Mouse (Mus musculus) left cerebral cortex, postnatal 36 days (tissue): Measurements from ENCODE around the gene Tmem240. TPM values are rescaled to one million over a fixed set of nuclear protein-coding genes. Genes with fewer than 3 reads are reported as not detected.
"Not testable (repeated sequence)": the region's sequence is repeated elsewhere in the genome, so short reads cannot be mapped to it uniquely, and the experiment has no call there.

ENCODE experiments used
- DNase-seq, 2 experiments: peaks; one replicate each; pipeline ENCODE4 v3.0.0; 2021 to 2022; ENCODE audit warnings: low spot score in 2 of 2, mixed read lengths in 1 of 2
- intact Hi-C: fragments of 180-260 bp; cut with DNase I; formaldehyde crosslinking; loops from one replicate; pipeline ENCODE4 v1.15.1; 2025
- microRNA-seq: library from miRNA; unstranded; fragments of <30 nt; microRNA quantifications from one replicate; pipeline ENCODE4 v1.2.0, GENCODE M21; 2022
- total RNA-seq, 2 experiments: library from RNA; stranded (reverse); gene quantifications; 2 replicates each; pipeline ENCODE4 v1.2.3; 2021

Tmem240 gene
- total RNA-seq, 2 experiments from 2014 or later = 55.5 to 62.2 TPM

DNA sequence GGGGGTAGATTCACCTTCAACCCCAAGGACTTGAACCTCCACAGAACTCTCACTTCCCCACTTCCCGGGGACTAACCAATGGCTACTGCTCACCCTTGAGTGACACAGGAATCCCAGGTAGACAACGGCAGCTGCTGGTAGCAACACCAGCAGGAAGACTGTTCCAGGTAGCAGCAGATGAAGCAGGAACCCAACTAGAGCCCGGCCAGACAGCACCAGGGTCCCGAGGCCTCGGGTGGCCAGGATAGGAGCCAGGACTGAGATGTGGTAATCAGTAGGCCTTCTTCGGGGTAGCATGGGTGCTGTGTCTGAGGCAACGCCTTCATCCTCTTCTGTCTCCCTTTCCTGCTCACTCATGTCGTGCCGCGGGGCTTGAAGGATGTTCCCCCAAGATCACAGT lies 50.6 kb downstream of the Tmem240 start:
- intact Hi-C loops = loop anchor here (2.0 kb wide), 1 partner anchor 14 kb away; no protein-coding TSS in a partner anchor
- DNase-seq = no peak

DNA sequence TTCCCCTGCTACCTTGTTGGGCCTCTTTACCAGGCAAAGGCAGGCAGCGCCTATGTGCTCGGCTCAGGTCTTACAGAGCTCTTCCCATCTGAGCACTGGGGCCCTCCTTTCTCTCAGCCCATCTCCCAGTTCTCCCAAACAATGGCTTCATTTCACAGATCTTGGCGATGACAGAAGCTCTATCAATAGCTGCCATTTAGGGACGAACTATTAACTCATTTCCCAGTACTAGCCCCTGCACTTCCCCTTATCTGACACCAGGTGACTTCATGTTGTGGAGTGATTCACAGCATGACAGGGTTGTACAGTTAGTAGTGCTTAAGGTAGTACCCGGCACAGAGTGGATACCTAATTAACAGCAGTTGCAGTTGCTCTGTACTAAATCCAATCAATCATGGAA lies 51.2 kb downstream of the Tmem240 start, which contains the start of gene Tmem88b:
Tmem88b (minus strand) TSS at position 56 of the 400 bp plus-strand sequence.
- no peak for DNase-seq
- intact Hi-C loops = loop anchor here (2.0 kb wide), 1 partner anchor 15 kb away; no protein-coding TSS in a partner anchor

DNA sequence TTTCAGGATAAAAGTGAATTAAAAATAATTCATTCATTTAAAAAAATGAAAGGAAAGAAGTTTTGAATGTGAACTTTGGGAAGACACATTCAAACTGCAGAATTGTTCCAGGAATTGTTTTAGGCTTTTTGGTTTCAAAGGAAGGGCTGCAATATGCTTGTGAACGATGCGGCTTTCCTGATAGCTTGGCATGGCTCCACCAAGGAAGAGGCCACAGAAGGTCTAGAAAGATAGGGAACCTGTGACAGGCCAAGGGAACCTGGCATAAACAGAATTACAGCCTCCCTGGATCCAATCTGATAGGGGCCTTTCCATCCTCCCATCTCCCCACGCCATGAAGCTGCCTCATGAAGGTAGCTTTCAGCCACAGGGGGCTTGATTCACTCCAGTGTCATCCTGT lies 53.7 kb downstream of the Tmem240 start:
- intact Hi-C loops = no loop called here
- DNase-seq = no peak

DNA sequence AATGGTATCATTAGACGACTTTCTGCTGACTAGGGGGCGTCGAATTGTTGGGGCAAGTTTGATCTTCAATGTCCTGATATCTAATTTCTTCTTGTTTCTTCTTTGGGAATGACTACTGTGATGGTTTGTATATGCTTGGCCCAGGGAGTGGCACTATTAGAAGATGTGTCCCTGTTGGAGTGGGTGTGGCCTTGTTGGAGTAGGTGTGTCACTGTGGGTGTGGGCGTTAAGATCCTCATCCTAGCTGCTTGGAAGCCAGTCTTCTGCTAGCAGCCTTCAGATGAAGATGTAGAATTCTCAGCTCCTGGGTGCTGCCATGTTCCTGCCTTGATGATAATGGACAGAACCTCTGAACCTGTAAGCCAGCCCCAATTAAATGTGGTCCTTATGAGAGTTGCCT lies 54.2 kb downstream of the Tmem240 start:
- DNase-seq, intact Hi-C loops: not testable (repeated sequence)

DNA sequence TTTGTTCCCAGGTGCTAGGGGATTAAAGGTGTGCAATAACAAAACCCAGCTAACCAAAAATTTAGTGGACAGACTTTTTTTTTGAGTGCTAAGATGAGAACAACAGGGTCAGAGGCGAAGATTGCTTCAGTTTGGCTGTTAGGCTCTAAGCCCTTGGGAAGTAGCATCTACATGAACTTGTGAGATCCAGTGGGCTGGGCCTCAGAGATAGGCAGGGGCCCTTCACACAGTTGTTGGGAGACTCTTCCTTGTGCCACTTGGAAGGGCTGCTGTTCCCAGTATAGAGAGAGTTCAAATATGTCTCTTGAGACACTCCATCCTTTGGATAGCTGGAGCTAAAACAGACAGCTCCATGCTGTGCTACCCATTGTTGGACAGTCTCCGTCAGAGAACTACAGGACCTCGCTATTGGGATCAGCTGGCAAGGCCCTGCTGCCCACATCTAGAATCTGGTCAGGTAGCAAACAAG lies 55.5 kb downstream of the Tmem240 start, which contains the start of gene Ankrd65:
Ankrd65 (plus strand) TSS at position 419 of the 469 bp plus-strand sequence.
- intact Hi-C loops = no loop called here

More for the DNA sequence above, 55.5 kb downstream of the Tmem240 start, which contains the start of gene Ankrd65:
- no peak for DNase-seq

Small RNA genes lying within 50 kb of the gene (microRNA-seq; reads per million reads assigned to microRNA genes)
- not detected for gene Gm27743

Other genes with a start within 250 kb of the Tmem240 start
- 100 to 1,000 TPM; 857 to 949 TPM for gene Gnb1, start 243.4 kb upstream of the Tmem240 start, total RNA-seq
- gene Nadk, start 172.4 kb upstream of the Tmem240 start, total RNA-seq = 10 to 100 TPM; 56.0 to 59.6 TPM
- gene Slc35e2, start 133.4 kb upstream of the Tmem240 start, total RNA-seq = 10 to 100 TPM; 49.6 to 52.6 TPM
- 10 to 100 TPM; 44.0 to 53.0 TPM for gene Cdk11b, start 109.9 kb upstream of the Tmem240 start, total RNA-seq
- not detected for gene Gm10563, start 89.4 kb upstream of the Tmem240 start, total RNA-seq
- 1 to 10 TPM; 1.1 to 5.3 TPM for gene Mmp23, start 81.4 kb upstream of the Tmem240 start, total RNA-seq
- gene Mib2, start 65.6 kb upstream of the Tmem240 start, total RNA-seq = 100 to 1,000 TPM; 113 to 122 TPM
- 10 to 100 TPM; 26.4 to 35.9 TPM for gene Fndc10, start 40.5 kb upstream of the Tmem240 start, total RNA-seq
- 100 to 1,000 TPM in 1 of 2 experiments, 10 to 100 TPM in 1; 87.0 to 104 TPM for gene Ssu72, start 30.0 kb upstream of the Tmem240 start, total RNA-seq
- 10 to 100 TPM; 37.5 to 48.3 TPM for gene Atad3a, start 26.3 kb downstream of the Tmem240 start, total RNA-seq
- 10 to 100 TPM; 13.1 to 13.4 TPM for gene Vwa1, start 39.9 kb downstream of the Tmem240 start, total RNA-seq
- gene Tmem88b, start 51.1 kb downstream of the Tmem240 start, total RNA-seq = 10 to 100 TPM; 18.3 to 30.0 TPM
- not detected for gene Ankrd65, start 55.6 kb downstream of the Tmem240 start, total RNA-seq
- gene Mrpl20, start 68.1 kb downstream of the Tmem240 start, total RNA-seq = 10 to 100 TPM; 77.3 to 91.6 TPM
- gene Ccnl2, start 77.7 kb downstream of the Tmem240 start, total RNA-seq = 10 to 100 TPM; 50.4 to 84.5 TPM
- gene Aurkaip1, start 96.5 kb downstream of the Tmem240 start, total RNA-seq = 100 to 1,000 TPM in 1 of 2 experiments, 10 to 100 TPM in 1; 88.7 to 101 TPM
- gene Mxra8, start 104.9 kb downstream of the Tmem240 start, total RNA-seq = 10 to 100 TPM in 1 of 2 experiments, 1 to 10 TPM in 1; 5.8 to 10.3 TPM
- gene Dvl1, start 112.6 kb downstream of the Tmem240 start, total RNA-seq = 10 to 100 TPM; 85.8 to 91.7 TPM
- gene Tas1r3, start 128.6 kb downstream of the Tmem240 start, total RNA-seq = under 1 TPM; 0.11 to 0.15 TPM
- gene Cptp, start 134.6 kb downstream of the Tmem240 start, total RNA-seq = 10 to 100 TPM; 31.2 to 35.2 TPM
- 10 to 100 TPM; 33.2 to 34.0 TPM for gene Ints11, start 134.7 kb downstream of the Tmem240 start, total RNA-seq
- 10 to 100 TPM; 56.3 to 67.4 TPM for gene Pusl1, start 157.0 kb downstream of the Tmem240 start, total RNA-seq
- 100 to 1,000 TPM; 137 to 150 TPM for gene Acap3, start 157.0 kb downstream of the Tmem240 start, total RNA-seq
- 10 to 100 TPM; 78.8 to 80.1 TPM for gene Ube2j2, start 209.0 kb downstream of the Tmem240 start, total RNA-seq
- 10 to 100 TPM; 18.1 to 19.5 TPM for gene C1qtnf12, start 227.5 kb downstream of the Tmem240 start, total RNA-seq